Mouse (Mus musculus): Measurements from ENCODE around the gene Lmo7.

DNA sequence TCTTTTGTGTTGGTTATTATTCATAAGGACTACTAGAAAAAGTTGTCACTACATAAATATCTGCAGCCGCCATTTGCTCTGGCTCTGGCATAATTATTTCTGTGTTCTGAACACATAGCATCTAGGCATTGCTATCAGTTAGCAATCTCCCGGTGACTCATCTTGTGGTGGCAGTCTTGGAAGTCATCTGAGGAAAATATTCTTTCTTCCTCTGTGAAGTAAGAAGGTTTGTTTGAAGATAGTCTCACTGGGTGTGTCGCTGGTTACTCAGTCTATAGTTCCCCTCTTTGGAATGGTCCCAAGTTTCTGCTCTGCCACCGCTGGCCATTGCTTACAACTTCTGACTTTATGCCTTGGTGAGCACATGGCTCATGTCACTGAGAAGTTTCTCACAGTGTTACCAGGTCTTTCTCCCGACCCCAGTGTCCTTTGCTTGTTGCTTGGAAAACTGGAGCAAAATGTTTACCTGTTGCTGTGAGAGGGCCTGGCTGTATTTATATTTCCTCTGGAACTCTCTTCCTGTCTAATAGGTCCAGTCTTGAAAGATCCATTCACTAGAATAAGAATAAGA lies 68.3 kb downstream of the Lmo7 start:
- TF ChIP-seq CTCF (IDR thresholded peaks at IDR 0.05; ENCODE audit: extremely low read depth, insufficient read length, insufficient replicate concordance, low read depth, low read length) (no peak), POLR2A (IDR thresholded peaks at IDR 0.05; ENCODE audit: low read depth, low read length) (no peak)
